Mouse (Mus musculus) liver, adult 2 months (tissue): ENCODE results near the gene Suox.

ENCODE experiments used
- CTCF ChIP-seq: fragments of 200-500 bp; IDR thresholded peaks from 2 replicates; pipeline ENCODE4 v1.5.1; 2011; ENCODE audit warnings: low read depth, low read length, control low read depth
- POLR2A ChIP-seq: fragments of 200-500 bp; IDR thresholded peaks from 2 replicates; pipeline ENCODE4 v1.6.1; 2011; ENCODE audit warnings: low read length, control low read depth; ENCODE audit not compliant: insufficient read depth; ENCODE audit errors: extremely low read depth

GRCm38 (mm10) chr10:128699006-128699405 is 25.1 kb upstream of the Suox start:
- no peak for TF ChIP-seq CTCF
- no peak for TF ChIP-seq POLR2A
